Mouse (Mus musculus) kidney, adult 8-10 months (tissue): Measurements from ENCODE around the gene Mcmbp.
A peak's percentile ranks its signal among the peaks of the same experiment; 100 is the strongest.

Experiments
- DNase-seq, 2 experiments: peaks; one replicate each; pipeline ENCODE4 v3.0.0; 2022

Gene Mcmbp

GRCm38 (mm10) chr7:128740334-128740733, at the start of gene Mcmbp:
Gene Mcmbp, minus strand, starts transcription at chr7:128740495.
- DNase-seq: peak; percentile 95 to 97

GRCm38 (mm10) chr7:128790045-128790444, 49.8 kb upstream of the Mcmbp start:
- DNase-seq: no peak

GRCm38 (mm10) chr7:128781846-128782245, 41.6 kb upstream of the Mcmbp start:
- DNase-seq: no peak

GRCm38 (mm10) chr7:128779305-128779704, 39.0 kb upstream of the Mcmbp start:
- DNase-seq: peak in 1 of 2 experiments; percentile 26

- DNase-seq: no peak
Measured at GRCm38 (mm10) chr7:128777201-128777600, 36.9 kb upstream of the Mcmbp start.

GRCm38 (mm10) chr7:128766696-128767095, 26.4 kb upstream of the Mcmbp start:
- DNase-seq: no peak

- no peak for DNase-seq
Measured at GRCm38 (mm10) chr7:128758948-128759347, 18.7 kb upstream of the Mcmbp start.

GRCm38 (mm10) chr7:128755396-128755795, 15.1 kb upstream of the Mcmbp start:
- peak; percentile 35 to 63 for DNase-seq

GRCm38 (mm10) chr7:128752012-128752411, 11.7 kb upstream of the Mcmbp start:
- DNase-seq: no peak

- DNase-seq: no peak
Measured at GRCm38 (mm10) chr7:128750296-128750695, 10.0 kb upstream of the Mcmbp start.

GRCm38 (mm10) chr7:128748758-128749157, 8.5 kb upstream of the Mcmbp start:
- DNase-seq: peak; percentile 61 to 77

GRCm38 (mm10) chr7:128746151-128746550, 5.9 kb upstream of the Mcmbp start:
- DNase-seq: no peak

GRCm38 (mm10) chr7:128744684-128745485, 4.6 kb upstream of the Mcmbp start, which contains the start of gene Sec23ip:
Gene Sec23ip, plus strand, starts transcription at chr7:128744943.
- DNase-seq: peak; percentile 99

GRCm38 (mm10) chr7:128743898-128744297, 3.6 kb upstream of the Mcmbp start:
- DNase-seq: no peak

GRCm38 (mm10) chr7:128739462-128740277, 625 bp downstream of the Mcmbp start:
- DNase-seq: peak in 1 of 2 experiments; percentile 46

- no peak for DNase-seq
Measured at GRCm38 (mm10) chr7:128739116-128739461, 1.2 kb downstream of the Mcmbp start.

GRCm38 (mm10) chr7:128738041-128738440, 2.3 kb downstream of the Mcmbp start:
- DNase-seq: no peak

- DNase-seq: no peak
Measured at GRCm38 (mm10) chr7:128731585-128731984, 8.7 kb downstream of the Mcmbp start.

- DNase-seq: no peak
Measured at GRCm38 (mm10) chr7:128728738-128729137, 11.6 kb downstream of the Mcmbp start.

- DNase-seq: no peak
Measured at GRCm38 (mm10) chr7:128727701-128728100, 12.6 kb downstream of the Mcmbp start.

- no peak for DNase-seq
Measured at GRCm38 (mm10) chr7:128726999-128727398, 13.3 kb downstream of the Mcmbp start.

GRCm38 (mm10) chr7:128725189-128725588, 15.1 kb downstream of the Mcmbp start:
- DNase-seq: no peak

GRCm38 (mm10) chr7:128724761-128725160, 15.5 kb downstream of the Mcmbp start:
- DNase-seq: peak; percentile 70 to 73

GRCm38 (mm10) chr7:128717991-128718390, 22.3 kb downstream of the Mcmbp start:
- DNase-seq: no peak
